ENCODE assay signal across 30 mouse cellular contexts in genomic region chr2:125598958-125599357, GRCm38 (mm10). TPM values are rescaled to one million over a fixed set of nuclear protein-coding genes. Genes with fewer than 3 reads are reported as not detected.
DNase-seq lines count a peak whose midpoint lies in the region; ATAC-seq lines count a peak whose summit lies in the region.
"Had no signal": no experiment of that assay in that cellular context is flagged by ENCODE, and none has a peak within 500 bp of the region (broad histone marks: within the 10 kb centered on the region; RNA-seq: fewer than 3 reads in every experiment).

No protein-coding gene starts in this region.

- H3K9me3 ChIP-seq in forebrain, embryonic 16.5 days (ENCODE audit: control insufficient read depth, low read length) = no peaks in the 10 kb centered on the region
- H3K9me3 ChIP-seq: forebrain, embryonic 10.5 days; forebrain, embryonic 13.5 days; G1E; heart, embryonic 12.5 days; heart, embryonic 15.5 days had no signal

- no peak overlapping the region for H3K4me2 ChIP-seq in forebrain, embryonic 16.5 days (ENCODE audit: low read length)
- H3K4me2 ChIP-seq: forebrain, embryonic 13.5 days; heart, embryonic 12.5 days; heart, embryonic 15.5 days; hindbrain, embryonic 14.5 days had no signal

- ATAC-seq in frontal cortex, adult (ENCODE audit: low TSS enrichment) = 0 out of 2 replicates have a peak, but pooled peaks have one; percentile 55
- ATAC-seq in forebrain, embryonic 16.5 days = no peak
- ATAC-seq: forebrain, embryonic 13.5 days; forebrain, postnatal 0 days; hindbrain, postnatal 0 days; inflammation-experienced regulatory T-cells, adult 6 months; intestine, embryonic 16.5 days had no signal

- H3K27ac ChIP-seq in forebrain, embryonic 16.5 days (ENCODE audit: low read length) = no peak overlapping the region
- H3K27ac ChIP-seq: forebrain, embryonic 10.5 days; forebrain, embryonic 13.5 days; heart, adult 2 months; heart, embryonic 15.5 days; hindbrain, embryonic 14.5 days; hindbrain, postnatal 0 days had no signal

- intact Hi-C loops in heart, postnatal 25 days (cut with DNase I) = loop anchor here (5.0 to 10.0 kb wide), 2 partner anchors 92 to 234 kb away; partner anchors contain the start of genes Fbn1 and Gm9913

- H3K4me1 ChIP-seq in forebrain, embryonic 16.5 days (replicated peaks; ENCODE audit: control insufficient read depth, insufficient read depth, low read length) = no peaks in the 10 kb centered on the region
- H3K4me1 ChIP-seq: forebrain, embryonic 10.5 days; forebrain, embryonic 13.5 days; heart, embryonic 12.5 days had no signal

- peaks cover 2% of the 10 kb centered on the region; the same call in 1 of the 2 replicates for H3K36me3 ChIP-seq in forebrain, embryonic 16.5 days (ENCODE audit: control insufficient read depth, insufficient read depth)

- H3K9ac ChIP-seq in forebrain, embryonic 16.5 days (replicated peaks; ENCODE audit: low read depth, low read length) = no peak overlapping the region
- H3K9ac ChIP-seq: forebrain, embryonic 13.5 days; forebrain, postnatal 0 days; heart, embryonic 12.5 days; heart, embryonic 15.5 days; hindbrain, embryonic 14.5 days had no signal

- no peak for DNase-seq in frontal cortex, adult 2 months (ENCODE audit: extremely low spot score in 1 of 2, low spot score in 1 of 2)
- peak; percentile 7 for DNase-seq in heart, adult 8-10 months (ENCODE audit: low spot score)
- DNase-seq in heart, postnatal 25 days (ENCODE audit: low spot score) = no peak
- peak; percentile 35 for DNase-seq in testis, postnatal 14 days (ENCODE audit: low spot score)
- DNase-seq in testis, postnatal 10 days (ENCODE audit: low spot score) = no peak
- peak; percentile 17 for DNase-seq in brain, adult 2 months (ENCODE audit: low read depth, low spot score)
- DNase-seq: adrenal gland, adult 2 months; adrenal gland, postnatal 25 days; B cell, adult 2 months; cerebellum, adult 18-20 months; cerebellum, adult 9-10 months; cerebellum, postnatal 14 days; forebrain, postnatal 0 days; gastrocnemius, postnatal 25 days; heart, adult 2 months; heart, postnatal 10 days; heart, postnatal 4 days; kidney, adult 18-20 months had no signal

- H3K27me3 ChIP-seq in forebrain, embryonic 16.5 days (replicated peaks; ENCODE audit: control insufficient read depth, insufficient read depth, low read length) = no peaks in the 10 kb centered on the region
- H3K27me3 ChIP-seq: CH12.LX; forebrain, embryonic 13.5 days; heart, embryonic 12.5 days; heart, embryonic 15.5 days had no signal

- 90% methylated on average over 4 of the region's 4 CpGs for WGBS in forebrain, embryonic 16.5 days

- no peak overlapping the region for H3K4me3 ChIP-seq in forebrain, embryonic 16.5 days (replicated peaks; ENCODE audit: low read length)
- H3K4me3 ChIP-seq: forebrain, embryonic 10.5 days; forebrain, embryonic 13.5 days; heart, adult 2 months; heart, embryonic 12.5 days; heart, embryonic 15.5 days had no signal

RNA-seq across cellular contexts. Expression of gene Cep152, which starts 26.0 kb away (rescaled TPM):
- 1.8 and 2.2 TPM in 2 replicates for polyA plus RNA-seq in frontal cortex, adult 2 months (2012; rRNA removed)
- total RNA-seq in heart, adult 8-10 months (2022) = 1 to 10 TPM; 1.3 to 1.6 (median 1.5) TPM
- total RNA-seq in heart, postnatal 25 days (2021) = 1 to 10 TPM; 1.4 to 1.8 TPM
- polyA plus RNA-seq in forebrain, embryonic 16.5 days (2015; fragmentation: Nextera tagmentation; extraction: Ambion mirVana) = 4.8 and 5.1 TPM in 2 replicates

Comparison
In these comparisons a context has a peak if more than half of its experiments do, and no peak if none do; other contexts are left out.
1. DNase-seq: peak in heart, adult 8-10 months (single experiment), testis, postnatal 14 days (single experiment) and brain, adult 2 months (single experiment); none in frontal cortex, adult 2 months (0 of 2), heart, postnatal 25 days (single experiment) and testis, postnatal 10 days (single experiment).